Mouse (Mus musculus): ENCODE measurements around the gene Ubl3. TPM values are rescaled to one million over a fixed set of nuclear protein-coding genes. Genes with fewer than 3 reads are reported as not detected.

Ubl3 gene
- total and polyA plus RNA-seq, 2 experiments from 2014 or later, result 79.3 to 122 TPM

DNA sequence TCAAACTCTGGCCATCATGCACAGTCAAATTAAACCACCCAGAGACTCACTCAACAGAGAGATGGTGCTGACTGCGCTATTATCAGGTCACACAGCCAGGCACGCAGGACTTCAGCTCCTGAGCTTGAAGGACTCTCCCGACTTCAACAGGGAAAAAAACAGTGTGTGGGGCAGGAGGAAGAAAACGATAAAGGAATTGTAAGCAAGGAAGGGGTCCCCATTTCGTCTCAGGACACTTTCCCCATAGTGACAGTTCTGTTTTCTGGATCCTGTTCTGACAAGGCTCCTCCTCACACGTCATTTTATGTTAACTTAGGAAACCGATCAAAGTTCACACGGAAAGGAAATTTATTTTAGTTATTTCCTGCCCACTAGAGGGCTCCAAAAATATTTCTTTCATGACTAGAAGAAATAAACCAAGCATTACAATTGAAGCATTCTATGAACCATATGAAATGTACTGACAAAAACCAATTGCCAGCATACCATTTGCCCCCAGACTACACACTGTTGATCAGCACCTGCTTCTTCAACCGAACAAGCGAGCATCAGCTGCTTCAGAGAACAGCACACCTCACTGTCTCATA lies 4.6 kb downstream of the Ubl3 start:
- H3K9ac ChIP-seq, result no peak overlapping the region
- H3K27me3 ChIP-seq (ENCODE audit: insufficient read depth, low read length), result no peaks in the 10 kb centered on the region
- H3K4me2 ChIP-seq (ENCODE audit: low read depth), result peak overlapping the region; percentile 27
- no peak overlapping the region for H3K27ac ChIP-seq (ENCODE audit: low read depth, low read length)
- H3K9me3 ChIP-seq (ENCODE audit: low read length), result no peaks in the 10 kb centered on the region
- H3K36me3 ChIP-seq (ENCODE audit: insufficient read depth), result no peaks in the 10 kb centered on the region
- no peak for ATAC-seq
- 34% methylated on average over 10 of the region's 10 CpGs for WGBS
- peak; percentile 54 for DNase-seq
- no peak overlapping the region for H3K4me3 ChIP-seq (ENCODE audit: low read depth, low read length)
- peak; percentile 60 for TF ChIP-seq CTCF (IDR thresholded peaks at IDR 0.05; ENCODE audit: low read depth)
- H3K4me1 ChIP-seq (ENCODE audit: insufficient read depth), result peaks cover 16% of the 10 kb centered on the region

DNA sequence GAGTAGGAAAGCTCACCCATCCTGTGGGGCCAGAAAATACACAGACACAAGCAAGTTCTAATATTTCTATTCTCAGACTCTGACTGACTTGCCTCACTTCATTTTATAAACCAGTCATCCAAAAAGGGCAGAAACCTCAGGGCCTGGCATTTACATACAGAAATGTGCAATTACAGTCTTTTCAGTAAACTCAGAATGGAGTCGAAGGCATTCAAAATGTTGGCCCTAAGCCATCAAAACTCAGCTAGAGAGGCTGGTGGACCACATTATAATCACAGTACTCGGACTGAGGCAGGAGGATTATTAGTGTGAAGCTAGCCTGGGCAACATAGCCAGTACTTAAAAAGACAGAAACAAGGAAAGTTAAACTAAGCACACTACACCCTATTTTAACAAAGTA lies 5.6 kb downstream of the Ubl3 start:
- H3K36me3 ChIP-seq (ENCODE audit: insufficient read depth), result no peaks in the 10 kb centered on the region
- H3K9ac ChIP-seq, result no peak overlapping the region
- no peak overlapping the region for H3K27ac ChIP-seq (ENCODE audit: low read depth, low read length)
- whole genome bisulfite sequencing, result 14% methylated on average over 2 of the region's 2 CpGs
- no peak for TF ChIP-seq CTCF (IDR thresholded peaks at IDR 0.05; ENCODE audit: low read depth)
- ATAC-seq (no peak), DNase-seq (no peak)
- no peaks in the 10 kb centered on the region for H3K27me3 ChIP-seq (ENCODE audit: insufficient read depth, low read length)
- H3K9me3 ChIP-seq (ENCODE audit: low read length), result no peaks in the 10 kb centered on the region
- peaks cover 16% of the 10 kb centered on the region for H3K4me1 ChIP-seq (ENCODE audit: insufficient read depth)
- no peak overlapping the region for H3K4me3 ChIP-seq (ENCODE audit: low read depth, low read length)
- no peak overlapping the region for H3K4me2 ChIP-seq (ENCODE audit: low read depth)

DNA sequence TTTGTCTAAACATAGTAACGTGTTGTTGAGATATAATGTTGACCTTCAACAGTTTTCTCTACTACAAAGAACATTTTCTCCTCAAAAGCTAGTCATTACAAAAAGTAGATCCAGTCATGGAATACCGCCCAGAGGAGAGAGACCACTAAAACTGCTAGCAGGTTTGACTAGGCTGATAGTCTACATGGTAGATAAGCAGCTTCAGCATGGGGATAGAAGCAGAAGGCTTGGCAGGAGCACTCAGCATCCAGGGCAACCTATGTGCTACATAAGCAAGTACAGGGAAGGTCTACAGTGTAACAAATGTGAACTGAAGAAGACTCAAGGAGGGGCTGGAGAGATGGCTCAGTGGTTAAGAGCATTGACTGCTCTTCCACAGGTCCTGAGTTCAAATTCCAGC lies 7.9 kb downstream of the Ubl3 start:
- Histone ChIP-seq H3K27ac (ENCODE audit: low read depth, low read length) (no peak overlapping the region), H3K4me2 (ENCODE audit: low read depth) (no peak overlapping the region), H3K4me3 (ENCODE audit: low read depth, low read length) (no peak overlapping the region), H3K9me3 (ENCODE audit: low read length) (no peaks in the 10 kb centered on the region), H3K4me1 (ENCODE audit: insufficient read depth) (peaks cover 17% of the 10 kb centered on the region), H3K9ac (no peak overlapping the region), H3K36me3 (ENCODE audit: insufficient read depth) (no peaks in the 10 kb centered on the region), H3K27me3 (ENCODE audit: insufficient read depth, low read length) (no peaks in the 10 kb centered on the region)
- TF ChIP-seq CTCF (IDR thresholded peaks at IDR 0.05; ENCODE audit: low read depth), result no peak
- no peak for DNase-seq
- 87% methylated on average over 2 of the region's 2 CpGs for WGBS
- no peak for ATAC-seq

DNA sequence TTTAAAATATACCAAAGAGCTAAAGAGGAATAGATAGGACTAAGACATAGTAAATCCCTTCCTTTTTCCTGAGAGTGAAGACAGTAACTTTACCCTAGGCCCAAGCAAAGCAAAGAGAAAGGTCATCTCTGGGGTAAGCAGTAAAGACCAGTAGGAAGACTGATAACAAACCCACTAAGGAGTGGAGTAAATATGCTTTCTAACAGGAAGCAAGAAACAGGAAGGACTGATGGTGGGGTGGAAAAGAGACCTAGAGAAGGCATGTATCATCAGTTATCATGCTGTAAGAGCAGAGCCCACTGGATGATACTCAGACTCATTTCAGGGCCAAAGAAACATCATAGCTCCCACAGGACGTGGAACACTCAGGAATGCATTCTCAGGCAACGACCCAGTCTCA lies 10.4 kb downstream of the Ubl3 start:
- no peak overlapping the region for H3K27ac ChIP-seq (ENCODE audit: low read depth, low read length)
- no peak overlapping the region for H3K4me2 ChIP-seq (ENCODE audit: low read depth)
- H3K36me3 ChIP-seq (ENCODE audit: insufficient read depth), result no peaks in the 10 kb centered on the region
- H3K9me3 ChIP-seq (ENCODE audit: low read length), result no peaks in the 10 kb centered on the region
- no peaks in the 10 kb centered on the region for H3K27me3 ChIP-seq (ENCODE audit: insufficient read depth, low read length)
- TF ChIP-seq CTCF (IDR thresholded peaks at IDR 0.05; ENCODE audit: low read depth), result no peak
- no peak overlapping the region for H3K9ac ChIP-seq
- peaks cover 6% of the 10 kb centered on the region for H3K4me1 ChIP-seq (ENCODE audit: insufficient read depth)
- DNase-seq (no peak), ATAC-seq (no peak)
- H3K4me3 ChIP-seq (ENCODE audit: low read depth, low read length), result no peak overlapping the region
- 69% methylated on average over 2 of the region's 2 CpGs for WGBS

DNA sequence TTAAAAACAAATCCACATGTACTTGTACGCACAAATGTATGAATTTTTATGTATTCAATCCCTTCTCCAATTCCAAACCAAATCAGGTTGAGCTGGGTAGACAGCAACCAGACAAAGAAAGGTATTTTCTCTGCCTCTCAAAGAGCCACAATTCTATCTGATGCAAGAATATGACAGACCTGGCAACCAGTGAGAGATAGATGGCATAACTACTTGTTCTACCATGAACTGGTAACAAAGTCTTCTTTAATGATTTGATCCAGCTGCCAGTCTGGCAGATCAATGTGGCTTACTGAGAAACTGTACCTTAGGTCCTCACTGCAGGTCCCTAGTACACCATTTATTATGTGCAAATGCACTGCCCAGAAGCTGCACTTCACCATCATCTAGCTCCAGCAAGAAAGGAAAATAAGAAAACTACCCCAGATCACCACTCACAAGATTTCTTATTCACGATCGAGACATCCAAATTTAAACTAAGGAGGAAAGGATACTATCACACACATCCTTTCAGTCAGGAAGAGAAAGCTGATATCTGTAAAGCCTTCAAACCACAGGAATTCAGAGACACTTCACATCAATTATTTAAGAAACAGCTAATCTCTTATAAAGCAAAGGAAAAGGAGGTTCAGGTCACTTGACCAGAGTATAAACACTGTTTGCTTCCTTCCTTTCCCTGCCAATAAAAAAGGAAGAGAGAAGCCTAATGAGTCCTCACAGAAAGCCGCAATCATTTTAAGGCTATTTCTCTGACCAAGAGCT lies 16.7 kb downstream of the Ubl3 start:
- H3K36me3 ChIP-seq (ENCODE audit: insufficient read depth), result no peaks in the 10 kb centered on the region
- no peak for ATAC-seq
- H3K4me3 ChIP-seq (ENCODE audit: low read depth, low read length), result no peak overlapping the region
- H3K27me3 ChIP-seq (ENCODE audit: insufficient read depth, low read length), result no peaks in the 10 kb centered on the region
- DNase-seq, result no peak
- H3K9me3 ChIP-seq (ENCODE audit: low read length), result no peaks in the 10 kb centered on the region
- H3K4me2 ChIP-seq (ENCODE audit: low read depth), result no peak overlapping the region
- H3K9ac ChIP-seq, result no peak overlapping the region
- peaks cover 10% of the 10 kb centered on the region; the same call in 1 of the 2 replicates for H3K4me1 ChIP-seq (ENCODE audit: insufficient read depth)
- no peak overlapping the region for H3K27ac ChIP-seq (ENCODE audit: low read depth, low read length)
- WGBS, result 85% methylated on average over 4 of the region's 4 CpGs
- no peak for TF ChIP-seq CTCF (IDR thresholded peaks at IDR 0.05; ENCODE audit: low read depth)

DNA sequence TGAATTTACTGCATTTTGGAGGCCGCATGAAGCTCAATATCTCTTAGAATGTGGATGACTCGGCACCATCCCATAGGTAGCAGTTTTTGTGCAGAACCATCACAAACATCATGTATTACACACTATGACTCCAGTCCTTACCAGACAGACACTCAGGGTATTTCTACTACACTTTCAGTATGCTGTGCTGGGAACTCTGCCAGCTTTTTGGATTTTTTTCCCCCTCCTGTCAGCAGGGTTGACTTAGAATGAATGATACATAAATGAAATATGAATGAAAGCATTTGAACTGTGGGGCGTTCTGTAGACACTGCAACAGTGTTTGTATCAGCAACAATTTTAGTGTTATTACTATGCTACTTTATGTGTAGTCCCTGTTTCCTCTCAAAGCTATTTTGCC lies 17.9 kb downstream of the Ubl3 start:
- DNase-seq (peak; percentile 41), ATAC-seq (no peak)
- Histone ChIP-seq H3K36me3 (ENCODE audit: insufficient read depth) (no peaks in the 10 kb centered on the region), H3K9ac (no peak overlapping the region), H3K4me1 (ENCODE audit: insufficient read depth) (peaks cover 4% of the 10 kb centered on the region; the same call in 1 of the 2 replicates), H3K4me3 (ENCODE audit: low read depth, low read length) (no peak overlapping the region), H3K9me3 (ENCODE audit: low read length) (no peaks in the 10 kb centered on the region), H3K27me3 (ENCODE audit: insufficient read depth, low read length) (no peaks in the 10 kb centered on the region), H3K4me2 (ENCODE audit: low read depth) (no peak overlapping the region), H3K27ac (ENCODE audit: low read depth, low read length) (no peak overlapping the region)
- TF ChIP-seq CTCF (IDR thresholded peaks at IDR 0.05; ENCODE audit: low read depth), result no peak
- 64% methylated on average over 3 of the region's 3 CpGs for WGBS

DNA sequence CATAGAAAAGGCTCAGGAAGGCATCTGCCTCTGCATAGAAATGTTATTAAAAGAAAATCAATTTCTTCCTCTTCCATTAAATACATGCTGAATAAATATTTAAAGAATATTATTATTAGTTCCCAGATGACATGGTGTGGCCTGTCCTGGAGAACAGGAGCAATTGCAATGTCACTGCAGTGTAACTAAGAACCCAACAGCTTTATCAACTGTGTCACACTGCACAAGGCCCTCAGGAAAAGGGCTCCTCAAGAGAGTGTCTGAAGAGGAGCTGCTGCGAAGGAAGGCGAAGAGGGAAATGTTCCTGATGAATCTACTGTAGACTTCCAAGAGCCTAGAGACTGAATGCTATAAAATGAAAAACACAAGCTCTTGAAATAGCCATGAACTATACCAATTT lies 18.7 kb downstream of the Ubl3 start:
- H3K27ac ChIP-seq (ENCODE audit: low read depth, low read length), result no peak overlapping the region
- WGBS, result 89% methylated on average over 2 of the region's 2 CpGs
- no peak overlapping the region for H3K4me3 ChIP-seq (ENCODE audit: low read depth, low read length)
- H3K9me3 ChIP-seq (ENCODE audit: low read length), result no peaks in the 10 kb centered on the region
- H3K9ac ChIP-seq, result no peak overlapping the region
- H3K27me3 ChIP-seq (ENCODE audit: insufficient read depth, low read length), result no peaks in the 10 kb centered on the region
- DNase-seq (no peak), ATAC-seq (no peak)
- no peak overlapping the region for H3K4me2 ChIP-seq (ENCODE audit: low read depth)
- TF ChIP-seq CTCF (IDR thresholded peaks at IDR 0.05; ENCODE audit: low read depth), result no peak
- H3K4me1 ChIP-seq (ENCODE audit: insufficient read depth), result peaks cover 4% of the 10 kb centered on the region; the same call in 1 of the 2 replicates
- H3K36me3 ChIP-seq (ENCODE audit: insufficient read depth), result no peaks in the 10 kb centered on the region

Data from forebrain, postnatal 0 days (tissue).